Mouse (Mus musculus): Measurements from ENCODE around the gene 4933424G06Rik. TPM values are rescaled to one million over a fixed set of nuclear protein-coding genes. Genes with fewer than 3 reads are reported as not detected.

Gene 4933424G06Rik
- polyA plus RNA-seq, 1 experiment from 2014 or later: 0.54 TPM

GRCm38 (mm10) chr1:36760401-36760800 is 50.5 kb downstream of the 4933424G06Rik start:
- DNase-seq (ENCODE audit: low spot score): no peak
- WGBS: 80% methylated on average over 9 of the region's 9 CpGs
- no peak overlapping the region for H3K4me2 ChIP-seq (replicated peaks)
- no peak for ATAC-seq (ENCODE audit: low FRiP score)
- no peaks in the 10 kb centered on the region for H3K4me1 ChIP-seq (replicated peaks; ENCODE audit: control insufficient read depth, insufficient read depth, low read length)
- H3K27me3 ChIP-seq (ENCODE audit: control insufficient read depth, insufficient read depth, low read length): no peaks in the 10 kb centered on the region
- no peak overlapping the region for H3K27ac ChIP-seq
- H3K9ac ChIP-seq: no peak overlapping the region
- no peaks in the 10 kb centered on the region for H3K36me3 ChIP-seq (replicated peaks; ENCODE audit: control insufficient read depth, insufficient read depth)
- H3K4me3 ChIP-seq (replicated peaks; ENCODE audit: low read length): no peak overlapping the region
- no peaks in the 10 kb centered on the region for H3K9me3 ChIP-seq (ENCODE audit: control insufficient read depth, low read length)

GRCm38 (mm10) chr1:36761061-36761460 is 51.1 kb downstream of the 4933424G06Rik start:
- no peak overlapping the region for H3K4me2 ChIP-seq (replicated peaks)
- H3K9me3 ChIP-seq (ENCODE audit: control insufficient read depth, low read length): no peaks in the 10 kb centered on the region
- no peak overlapping the region for H3K9ac ChIP-seq
- no peaks in the 10 kb centered on the region for H3K4me1 ChIP-seq (replicated peaks; ENCODE audit: control insufficient read depth, insufficient read depth, low read length)
- H3K4me3 ChIP-seq (replicated peaks; ENCODE audit: low read length): no peak overlapping the region
- ATAC-seq (ENCODE audit: low FRiP score): no peak
- H3K27ac ChIP-seq: no peak overlapping the region
- DNase-seq (ENCODE audit: low spot score): no peak
- no peaks in the 10 kb centered on the region for H3K36me3 ChIP-seq (replicated peaks; ENCODE audit: control insufficient read depth, insufficient read depth)
- no peaks in the 10 kb centered on the region for H3K27me3 ChIP-seq (ENCODE audit: control insufficient read depth, insufficient read depth, low read length)
- WGBS: 91% methylated on average over 8 of the region's 8 CpGs

GRCm38 (mm10) chr1:36761568-36761967 is 51.6 kb downstream of the 4933424G06Rik start, which contains the start of gene Zap70:
Gene Zap70, plus strand, starts transcription at chr1:36761798.
- H3K36me3 ChIP-seq (replicated peaks; ENCODE audit: control insufficient read depth, insufficient read depth): no peaks in the 10 kb centered on the region
- ATAC-seq (ENCODE audit: low FRiP score) (no peak), DNase-seq (ENCODE audit: low spot score) (no peak)
- H3K9me3 ChIP-seq (ENCODE audit: control insufficient read depth, low read length): no peaks in the 10 kb centered on the region
- H3K27ac ChIP-seq: no peak within 1 kb of the TSS
- WGBS: 89% methylated on average over 11 of the region's 11 CpGs
- H3K27me3 ChIP-seq (ENCODE audit: control insufficient read depth, insufficient read depth, low read length): no peaks in the 10 kb centered on the region
- H3K4me3 ChIP-seq (replicated peaks; ENCODE audit: low read length): no peak within 1 kb of the TSS
- H3K4me2 ChIP-seq (replicated peaks): no peak within 1 kb of the TSS
- no peak within 1 kb of the TSS for H3K9ac ChIP-seq
- H3K4me1 ChIP-seq (replicated peaks; ENCODE audit: control insufficient read depth, insufficient read depth, low read length): no peaks in the 10 kb centered on the region

- DNase-seq (ENCODE audit: low spot score) (no peak), ATAC-seq (ENCODE audit: low FRiP score) (no peak)
- Histone ChIP-seq H3K4me1 (replicated peaks; ENCODE audit: control insufficient read depth, insufficient read depth, low read length) (no peaks in the 10 kb centered on the region), H3K4me2 (replicated peaks) (no peak overlapping the region), H3K9me3 (ENCODE audit: control insufficient read depth, low read length) (no peaks in the 10 kb centered on the region), H3K27ac (no peak overlapping the region), H3K27me3 (ENCODE audit: control insufficient read depth, insufficient read depth, low read length) (peaks cover 12% of the 10 kb centered on the region; the same call in 1 of the 2 replicates), H3K4me3 (replicated peaks; ENCODE audit: low read length) (no peak overlapping the region), H3K9ac (no peak overlapping the region), H3K36me3 (replicated peaks; ENCODE audit: control insufficient read depth, insufficient read depth) (no peaks in the 10 kb centered on the region)
- WGBS: 78% methylated on average over 4 of the region's 4 CpGs
Measured at GRCm38 (mm10) chr1:36766431-36767205, 56.7 kb downstream of the 4933424G06Rik start.

GRCm38 (mm10) chr1:36767321-36767720 is 57.4 kb downstream of the 4933424G06Rik start:
- no peak for ATAC-seq (ENCODE audit: low FRiP score)

GRCm38 (mm10) chr1:36768786-36769185 is 58.8 kb downstream of the 4933424G06Rik start:
- H3K9me3 ChIP-seq (ENCODE audit: control insufficient read depth, low read length): no peaks in the 10 kb centered on the region
- no peak overlapping the region for H3K27ac ChIP-seq
- 81% methylated on average over 5 of the region's 5 CpGs for WGBS
- H3K4me3 ChIP-seq (replicated peaks; ENCODE audit: low read length): no peak overlapping the region
- peaks cover 13% of the 10 kb centered on the region; the same call in 1 of the 2 replicates for H3K27me3 ChIP-seq (ENCODE audit: control insufficient read depth, insufficient read depth, low read length)
- DNase-seq (ENCODE audit: low spot score) (no peak), ATAC-seq (ENCODE audit: low FRiP score) (no peak)
- no peak overlapping the region for H3K4me2 ChIP-seq (replicated peaks)
- no peaks in the 10 kb centered on the region for H3K4me1 ChIP-seq (replicated peaks; ENCODE audit: control insufficient read depth, insufficient read depth, low read length)
- no peak overlapping the region for H3K9ac ChIP-seq
- H3K36me3 ChIP-seq (replicated peaks; ENCODE audit: control insufficient read depth, insufficient read depth): no peaks in the 10 kb centered on the region

More at GRCm38 (mm10) chr1:36767321-36767720, 57.4 kb downstream of the 4933424G06Rik start:
- H3K4me3 ChIP-seq (replicated peaks; ENCODE audit: low read length): no peak overlapping the region
- DNase-seq (ENCODE audit: low spot score): no peak
- H3K9ac ChIP-seq: no peak overlapping the region
- 59% methylated on average over 10 of the region's 10 CpGs for WGBS
- H3K4me1 ChIP-seq (replicated peaks; ENCODE audit: control insufficient read depth, insufficient read depth, low read length): no peaks in the 10 kb centered on the region
- H3K27me3 ChIP-seq (ENCODE audit: control insufficient read depth, insufficient read depth, low read length): peaks cover 13% of the 10 kb centered on the region; the same call in 1 of the 2 replicates
- no peaks in the 10 kb centered on the region for H3K36me3 ChIP-seq (replicated peaks; ENCODE audit: control insufficient read depth, insufficient read depth)
- H3K4me2 ChIP-seq (replicated peaks): no peak overlapping the region
- no peaks in the 10 kb centered on the region for H3K9me3 ChIP-seq (ENCODE audit: control insufficient read depth, low read length)
- H3K27ac ChIP-seq: no peak overlapping the region

GRCm38 (mm10) chr1:36769951-36770350 is 60.0 kb downstream of the 4933424G06Rik start:
- no peak overlapping the region for H3K9ac ChIP-seq
- H3K36me3 ChIP-seq (replicated peaks; ENCODE audit: control insufficient read depth, insufficient read depth): no peaks in the 10 kb centered on the region
- H3K4me3 ChIP-seq (replicated peaks; ENCODE audit: low read length): no peak overlapping the region
- ATAC-seq (ENCODE audit: low FRiP score) (no peak), DNase-seq (ENCODE audit: low spot score) (no peak)
- H3K27me3 ChIP-seq (ENCODE audit: control insufficient read depth, insufficient read depth, low read length): peaks cover 13% of the 10 kb centered on the region; the same call in 1 of the 2 replicates
- H3K27ac ChIP-seq: no peak overlapping the region
- H3K4me1 ChIP-seq (replicated peaks; ENCODE audit: control insufficient read depth, insufficient read depth, low read length): no peaks in the 10 kb centered on the region
- H3K9me3 ChIP-seq (ENCODE audit: control insufficient read depth, low read length): no peaks in the 10 kb centered on the region
- 93% methylated on average over 1 of the region's 1 CpGs for WGBS
- no peak overlapping the region for H3K4me2 ChIP-seq (replicated peaks)

GRCm38 (mm10) chr1:36770998-36771397 is 61.0 kb downstream of the 4933424G06Rik start:
- Histone ChIP-seq H3K27ac (no peak overlapping the region), H3K27me3 (ENCODE audit: control insufficient read depth, insufficient read depth, low read length) (peaks cover 13% of the 10 kb centered on the region; the same call in 1 of the 2 replicates), H3K4me3 (replicated peaks; ENCODE audit: low read length) (peak overlapping the region; percentile 11; the same call in 1 of the 2 replicates), H3K36me3 (replicated peaks; ENCODE audit: control insufficient read depth, insufficient read depth) (no peaks in the 10 kb centered on the region), H3K9ac (no peak overlapping the region), H3K9me3 (ENCODE audit: control insufficient read depth, low read length) (no peaks in the 10 kb centered on the region), H3K4me2 (replicated peaks) (peak overlapping the region; percentile 40), H3K4me1 (replicated peaks; ENCODE audit: control insufficient read depth, insufficient read depth, low read length) (no peaks in the 10 kb centered on the region)
- no peak for ATAC-seq (ENCODE audit: low FRiP score)
- WGBS: 18% methylated on average over 27 of the region's 27 CpGs
- no peak for DNase-seq (ENCODE audit: low spot score)

GRCm38 (mm10) chr1:36772198-36772934 is 62.4 kb downstream of the 4933424G06Rik start:
- H3K4me1 ChIP-seq (replicated peaks; ENCODE audit: control insufficient read depth, insufficient read depth, low read length): no peaks in the 10 kb centered on the region
- peaks cover 13% of the 10 kb centered on the region; the same call in 1 of the 2 replicates for H3K27me3 ChIP-seq (ENCODE audit: control insufficient read depth, insufficient read depth, low read length)
- ATAC-seq (ENCODE audit: low FRiP score) (no peak), DNase-seq (ENCODE audit: low spot score) (no peak)
- no peak overlapping the region for H3K4me3 ChIP-seq (replicated peaks; ENCODE audit: low read length)
- no peak overlapping the region for H3K4me2 ChIP-seq (replicated peaks)
- no peak overlapping the region for H3K27ac ChIP-seq
- H3K36me3 ChIP-seq (replicated peaks; ENCODE audit: control insufficient read depth, insufficient read depth): no peaks in the 10 kb centered on the region
- H3K9me3 ChIP-seq (ENCODE audit: control insufficient read depth, low read length): no peaks in the 10 kb centered on the region
- WGBS: 83% methylated on average over 9 of the region's 9 CpGs
- H3K9ac ChIP-seq: no peak overlapping the region
